Mouse (Mus musculus) kidney, postnatal 4 days (tissue): ENCODE data around the gene Cadm3.
"Not testable (repeated sequence)": the region's sequence is repeated elsewhere in the genome, so short reads cannot be mapped to it uniquely, and the experiment has no call there.

Experiments
- DNase-seq, 2 experiments: peaks; one replicate each; pipeline ENCODE4 v3.0.0; 2021; ENCODE audit warnings: mixed read lengths in 2 of 2

Gene Cadm3

DNA sequence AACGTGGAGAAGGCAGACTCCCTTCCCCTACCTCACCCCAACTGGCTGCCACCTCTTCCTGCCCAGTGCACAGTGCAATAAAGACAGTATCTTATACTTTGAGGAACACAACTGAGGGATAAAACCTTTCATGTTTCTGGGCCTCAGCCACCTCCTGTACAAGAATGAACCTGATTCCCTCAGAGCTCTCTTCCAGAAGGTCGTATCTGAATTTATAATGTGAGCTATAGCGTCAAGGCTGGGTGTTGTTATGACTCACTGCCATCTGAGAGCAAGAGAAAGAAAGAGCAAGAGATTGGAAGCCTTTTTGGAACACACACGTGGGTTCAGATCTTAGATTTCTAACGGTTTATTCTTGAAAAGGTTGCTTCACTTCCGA lies 45.3 kb downstream of the Cadm3 start:
- no peak for DNase-seq

DNA sequence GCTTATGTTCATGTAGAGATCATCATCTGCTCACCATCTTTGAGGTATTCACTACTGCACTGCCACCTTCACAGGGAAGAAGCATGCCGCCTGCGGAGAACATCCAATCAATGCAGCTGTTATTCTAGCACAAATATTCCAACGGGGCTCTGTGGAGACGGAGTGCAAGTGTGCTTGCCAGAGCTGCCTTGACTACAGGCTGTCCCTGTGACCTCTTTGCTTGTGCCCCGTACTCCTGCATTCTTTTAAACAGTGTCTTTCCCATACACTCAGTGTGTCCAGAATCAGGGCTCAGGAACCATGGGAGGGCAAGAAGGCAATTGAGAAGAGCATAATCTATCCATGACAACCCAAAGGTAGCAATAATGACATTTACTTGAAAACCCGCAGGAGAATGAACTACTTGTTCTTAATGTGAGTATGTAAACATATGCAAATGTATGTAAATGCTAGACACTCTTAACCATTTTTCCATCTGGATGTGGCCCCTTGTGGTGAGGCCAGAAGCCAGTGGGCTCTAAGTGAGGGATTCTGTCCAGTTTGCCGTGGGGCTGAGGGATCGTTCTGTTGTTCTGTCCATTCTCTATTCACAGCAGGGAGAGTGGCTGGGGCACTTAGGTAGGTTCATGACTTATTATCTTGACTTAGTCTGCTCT lies 45.8 kb downstream of the Cadm3 start:
- DNase-seq, result no peak

DNA sequence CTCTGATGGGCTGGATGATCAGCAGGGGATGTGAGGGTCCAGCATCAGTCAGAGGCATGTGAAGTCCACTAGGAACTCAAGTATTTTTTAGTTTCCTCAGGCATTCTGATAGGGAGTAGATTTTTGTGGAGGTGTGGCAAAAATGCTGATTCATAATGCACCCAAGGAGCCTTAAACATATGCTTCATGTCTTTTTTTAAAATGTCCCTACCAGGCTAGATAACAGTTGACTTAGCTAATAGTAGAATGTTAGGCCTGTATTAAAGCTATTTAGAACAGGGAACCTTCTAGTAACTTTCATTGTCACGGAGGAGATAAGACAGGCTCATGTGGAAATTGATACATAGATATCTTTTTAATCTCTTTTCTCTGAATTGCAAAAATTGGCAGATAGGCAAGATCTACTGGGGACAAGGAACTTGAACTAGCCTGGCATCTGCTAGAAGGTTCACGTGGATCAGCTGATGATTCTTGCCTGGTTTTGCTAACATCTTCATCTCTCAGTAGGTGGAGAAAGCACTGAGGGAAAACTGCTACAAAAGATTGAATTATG lies 49.5 kb downstream of the Cadm3 start:
- no peak for DNase-seq

DNA sequence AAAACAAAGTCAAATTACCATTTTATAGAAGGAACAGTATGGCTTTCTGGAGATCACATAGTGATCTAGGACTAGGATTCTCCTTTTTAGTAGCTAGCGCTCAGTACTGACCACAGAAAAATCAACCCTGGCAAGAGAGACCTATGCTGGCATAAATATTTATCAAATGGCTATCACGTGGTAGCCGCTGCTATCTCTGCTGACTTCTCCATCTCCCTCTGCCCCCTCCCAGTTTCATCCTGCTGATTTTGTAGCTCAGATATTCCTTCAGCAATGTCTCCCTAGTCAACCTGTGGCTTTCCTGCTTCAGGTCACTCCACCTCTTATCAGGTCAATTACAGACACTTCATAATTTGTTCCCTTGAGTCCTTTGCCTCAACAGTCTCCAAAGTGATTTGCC lies 51.8 kb downstream of the Cadm3 start:
- DNase-seq, result no peak

GRCm38 (mm10) chr1:173313535-173314050 lies 53.9 kb downstream of the Cadm3 start:
- not testable (repeated sequence) for DNase-seq

DNA sequence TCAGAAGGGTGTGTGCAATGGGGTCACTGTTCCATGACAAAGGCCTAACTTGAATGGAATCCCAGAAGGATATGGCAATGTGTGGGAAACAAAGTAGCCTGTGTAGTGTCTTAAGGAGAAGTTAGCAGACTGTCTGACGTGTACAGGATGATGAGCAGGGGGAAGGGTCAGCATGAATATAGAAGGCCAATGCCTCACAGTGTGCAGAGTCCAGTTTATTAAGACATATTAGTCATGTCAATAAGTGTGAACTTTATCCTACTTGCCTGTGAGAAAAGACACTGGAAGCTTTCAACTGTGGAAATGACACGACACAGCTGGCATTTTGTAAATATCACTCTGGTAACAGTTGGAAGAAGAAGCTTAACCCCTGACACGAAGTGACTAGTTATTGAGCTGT lies 64.7 kb downstream of the Cadm3 start:
- DNase-seq, result not testable (repeated sequence)
